Mouse (Mus musculus) intestine, embryonic 14.5 days (tissue): ENCODE results near the gene Dnajb2. TPM values are rescaled to one million over a fixed set of nuclear protein-coding genes. Genes with fewer than 3 reads are reported as not detected.
A peak's percentile ranks its signal among the peaks of the same experiment; 100 is the strongest.

Source experiments
- ATAC-seq: fragments of 200-750 bp; cut with Nextera tagmentation; replicated peaks from 2 replicates; pipeline ENCODE4 v1.8.0; 2017; ENCODE audit warnings: low read depth, moderate number of reproducible peaks, moderate TSS enrichment, moderate library complexity; ENCODE audit not compliant: low FRiP score, low TSS enrichment
- DNase-seq: peaks from one replicate; pipeline ENCODE4 v3.0.0-alpha.2; 2018; ENCODE audit warnings: low spot score
- H3K27ac ChIP-seq: fragments of 300-500 bp; sonication (generic); 2 replicates; pipeline ENCODE4 v1.5.1; 2014; ENCODE audit warnings: low read depth, mild to moderate bottlenecking, control low read depth
- H3K27me3 ChIP-seq: fragments of 300-500 bp; sonication (generic); replicated peaks from 2 replicates; pipeline ENCODE4 v1.6.1; 2014; ENCODE audit warnings: low read length, control low read depth; ENCODE audit not compliant: control insufficient read depth, insufficient read depth
- H3K36me3 ChIP-seq: fragments of 300-500 bp; sonication (generic); 2 replicates; pipeline ENCODE4 v1.6.1; 2014; ENCODE audit warnings: low read length, control low read depth; ENCODE audit not compliant: control insufficient read depth, insufficient read depth
- H3K4me1 ChIP-seq: fragments of 300-500 bp; sonication (generic); replicated peaks from 2 replicates; pipeline ENCODE4 v1.6.1; 2014; ENCODE audit warnings: low read length, control low read depth, mixed read lengths; ENCODE audit not compliant: control insufficient read depth, insufficient read depth
- H3K4me2 ChIP-seq: fragments of 300-500 bp; sonication (generic); 2 replicates; pipeline ENCODE4 v1.6.1; 2014; ENCODE audit warnings: low read length
- H3K4me3 ChIP-seq: fragments of 300-500 bp; sonication (generic); 2 replicates; pipeline ENCODE4 v1.5.1; 2014; ENCODE audit warnings: low read depth, low read length, control low read depth, mixed read lengths
- H3K9ac ChIP-seq: fragments of 300-500 bp; sonication (generic); 2 replicates; pipeline ENCODE4 v1.6.1; 2014; ENCODE audit warnings: mild to moderate bottlenecking, low read length
- H3K9me3 ChIP-seq: fragments of 300-500 bp; sonication (generic); 2 replicates; pipeline ENCODE4 v1.6.1; 2016; ENCODE audit warnings: low read length, control low read depth; ENCODE audit not compliant: control insufficient read depth
- WGBS: fragments of 180-500 bp; shearing (Covaris S2); extraction: QIAGEN DNeasy Blood & Tissue Kit; methylation state at CpG from one replicate; pipeline ENCODE4 v1.1.7; 2014; 5-methylcytosine and 5-hydroxymethylcytosine counted together
- polyA plus RNA-seq: library from polyadenylated mRNA; unstranded; fragments of >200 nt; fragmentation: Nextera tagmentation; extraction: Ambion mirVana; gene quantifications from 2 replicates; pipeline ENCODE4 v1.2.1, GENCODE M21; 2014

The Dnajb2 gene
- polyA plus RNA-seq, 1 experiment from 2014 or later: 14.2 TPM

GRCm38 (mm10) chr1:75216797-75217585, 19.2 kb upstream of the Dnajb2 start:
- no peaks in the 10 kb centered on the region for H3K9me3 ChIP-seq
- 0 out of 2 replicates have a peak overlapping the region, but pooled peaks have one; percentile 99 for H3K4me2 ChIP-seq
- peaks cover 34% of the 10 kb centered on the region for H3K36me3 ChIP-seq
- H3K9ac ChIP-seq: no peak overlapping the region
- peaks cover 41% of the 10 kb centered on the region for H3K27me3 ChIP-seq
- H3K4me3 ChIP-seq: no peak overlapping the region
- DNase-seq: no peak
- peaks cover 13% of the 10 kb centered on the region for H3K4me1 ChIP-seq
- 74% methylated on average over 13 of the region's 13 CpGs for WGBS
- no peak for ATAC-seq
- no peak overlapping the region for H3K27ac ChIP-seq

DNA sequence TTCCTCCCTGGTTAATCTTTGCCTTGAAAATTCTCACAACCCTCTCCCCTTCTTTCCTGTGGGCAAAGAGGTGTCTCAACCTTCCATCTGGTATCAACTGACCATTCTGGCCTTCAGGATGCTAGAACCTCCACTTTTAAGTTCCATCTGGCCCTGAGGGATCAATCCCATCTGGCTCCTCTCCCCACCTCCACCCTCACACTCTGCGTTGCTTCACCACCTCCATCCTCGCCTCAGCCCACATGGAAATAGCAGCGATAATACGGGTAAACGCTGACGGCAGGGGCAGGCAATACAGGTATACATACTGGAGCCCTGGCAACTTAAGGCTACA, 18.3 kb upstream of the Dnajb2 start:
- Histone ChIP-seq H3K36me3 (peaks cover 29% of the 10 kb centered on the region), H3K27ac (no peak overlapping the region), H3K4me1 (peaks cover 13% of the 10 kb centered on the region), H3K4me3 (peak overlapping the region; percentile 59), H3K9me3 (no peaks in the 10 kb centered on the region), H3K9ac (no peak overlapping the region; the same call in 1 of the 2 replicates), H3K4me2 (peak overlapping the region; percentile 99), H3K27me3 (peaks cover 41% of the 10 kb centered on the region)
- 2% methylated on average over 6 of the region's 6 CpGs for WGBS
- ATAC-seq: no peak
- no peak for DNase-seq

GRCm38 (mm10) chr1:75218227-75219001, 17.8 kb upstream of the Dnajb2 start:
- H3K9ac ChIP-seq: peak overlapping the region; percentile 45
- peak overlapping the region; percentile 99 for H3K4me2 ChIP-seq
- peak; percentile 29 for ATAC-seq
- peaks cover 24% of the 10 kb centered on the region for H3K36me3 ChIP-seq
- no peak overlapping the region for H3K27ac ChIP-seq
- H3K9me3 ChIP-seq: no peaks in the 10 kb centered on the region
- DNase-seq: peak; percentile 58
- peaks cover 12% of the 10 kb centered on the region for H3K4me1 ChIP-seq
- peak overlapping the region; percentile 59 for H3K4me3 ChIP-seq
- WGBS: under 1% methylated on average over 38 of the region's 38 CpGs
- H3K27me3 ChIP-seq: peaks cover 41% of the 10 kb centered on the region

DNA sequence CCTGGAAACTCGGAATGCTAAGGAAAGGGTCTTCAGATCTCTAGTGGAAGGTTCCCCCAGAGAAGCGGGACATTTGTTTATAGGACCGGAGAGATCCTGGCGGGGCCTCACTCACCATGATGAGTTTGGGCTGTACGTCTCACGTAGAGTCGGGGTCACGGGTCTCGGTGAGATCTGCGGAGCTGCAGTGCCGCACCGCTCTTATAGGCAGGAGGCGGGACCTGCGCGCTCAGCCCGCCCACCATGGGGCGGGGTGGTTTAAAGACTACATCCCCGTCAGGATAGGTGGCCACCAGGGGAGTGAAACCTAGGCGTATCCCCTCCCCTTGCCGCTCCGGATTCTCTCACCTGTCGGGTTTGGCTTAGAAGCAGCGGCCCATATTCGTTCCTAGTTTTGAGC, 17.1 kb upstream of the Dnajb2 start:
- peak overlapping the region; percentile 59 for H3K4me3 ChIP-seq

DNA sequence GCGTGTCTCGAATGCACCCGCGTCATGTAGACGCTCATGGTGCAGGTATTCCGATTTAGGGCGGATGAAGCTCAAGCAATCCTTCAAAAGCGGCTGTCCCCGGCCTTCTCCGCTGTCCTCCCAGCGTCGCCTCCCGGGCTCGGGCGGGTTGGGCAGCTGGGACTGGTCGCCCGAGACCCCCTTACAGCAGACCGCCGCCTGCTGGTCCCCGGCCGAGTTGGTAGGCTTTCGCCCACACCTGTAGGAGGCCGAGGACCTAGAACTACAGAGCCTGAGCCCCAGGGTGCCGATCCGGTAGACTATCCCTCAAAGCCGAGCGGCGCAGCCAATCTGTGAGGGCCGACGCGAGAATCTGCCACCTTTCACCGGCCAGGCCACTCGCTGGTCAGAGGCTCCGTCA, 16.7 kb upstream of the Dnajb2 start, which contains the start of gene Tuba4a:
Gene Tuba4a (minus strand): TSS at position 335 of the 400 bp plus-strand sequence.
- H3K27ac ChIP-seq: no peak within 1 kb of the TSS
- H3K9ac ChIP-seq: peak within 1 kb of the TSS; percentile 45
- peaks cover 13% of the 10 kb centered on the region for H3K36me3 ChIP-seq
- no peak for DNase-seq
- peaks cover 5% of the 10 kb centered on the region for H3K4me1 ChIP-seq
- H3K4me3 ChIP-seq: peak within 1 kb of the TSS; percentile 59
- peak within 1 kb of the TSS; percentile 99 for H3K4me2 ChIP-seq
- 2% methylated on average over 34 of the region's 34 CpGs for WGBS
- ATAC-seq: peak; percentile 29
- H3K27me3 ChIP-seq: peaks cover 41% of the 10 kb centered on the region
- no peaks in the 10 kb centered on the region for H3K9me3 ChIP-seq

More for the DNA sequence above, 17.1 kb upstream of the Dnajb2 start:
- H3K4me1 ChIP-seq: peaks cover 6% of the 10 kb centered on the region
- peak overlapping the region; percentile 99 for H3K4me2 ChIP-seq
- H3K27ac ChIP-seq: no peak overlapping the region
- peak; percentile 93 for DNase-seq
- peaks cover 18% of the 10 kb centered on the region for H3K36me3 ChIP-seq
- H3K9ac ChIP-seq: peak overlapping the region; percentile 45
- peaks cover 41% of the 10 kb centered on the region for H3K27me3 ChIP-seq
- H3K9me3 ChIP-seq: no peaks in the 10 kb centered on the region
- peak; percentile 93 for ATAC-seq
- WGBS: under 1% methylated on average over 24 of the region's 24 CpGs

DNA sequence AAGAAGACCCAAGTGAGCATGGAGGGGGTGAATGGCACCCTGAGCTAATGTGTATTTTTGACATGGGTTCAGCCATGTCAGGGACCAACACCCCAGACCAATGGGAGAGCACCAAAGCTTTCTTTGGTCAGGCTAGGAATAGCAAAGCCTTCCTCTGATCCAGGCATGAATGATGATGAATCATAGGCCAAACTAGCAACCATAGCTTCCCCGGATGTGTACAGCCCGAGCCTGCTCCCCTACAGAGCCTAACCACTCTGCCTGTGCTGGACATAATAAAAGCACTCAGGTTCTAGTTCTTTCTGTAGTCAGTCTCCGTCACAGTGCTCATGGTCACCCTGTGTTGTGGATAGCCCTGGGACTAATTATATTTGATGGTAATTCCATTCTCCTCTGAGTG, 14.7 kb upstream of the Dnajb2 start:
- H3K9ac ChIP-seq: no peak overlapping the region
- DNase-seq: no peak
- H3K9me3 ChIP-seq: no peaks in the 10 kb centered on the region
- no peak overlapping the region for H3K4me3 ChIP-seq
- peaks cover 5% of the 10 kb centered on the region for H3K4me1 ChIP-seq
- WGBS: 86% methylated on average over 3 of the region's 3 CpGs
- H3K36me3 ChIP-seq: no peaks in the 10 kb centered on the region; the same call in 1 of the 2 replicates
- H3K4me2 ChIP-seq: no peak overlapping the region
- no peak for ATAC-seq
- no peak overlapping the region for H3K27ac ChIP-seq
- H3K27me3 ChIP-seq: peaks cover 41% of the 10 kb centered on the region

DNA sequence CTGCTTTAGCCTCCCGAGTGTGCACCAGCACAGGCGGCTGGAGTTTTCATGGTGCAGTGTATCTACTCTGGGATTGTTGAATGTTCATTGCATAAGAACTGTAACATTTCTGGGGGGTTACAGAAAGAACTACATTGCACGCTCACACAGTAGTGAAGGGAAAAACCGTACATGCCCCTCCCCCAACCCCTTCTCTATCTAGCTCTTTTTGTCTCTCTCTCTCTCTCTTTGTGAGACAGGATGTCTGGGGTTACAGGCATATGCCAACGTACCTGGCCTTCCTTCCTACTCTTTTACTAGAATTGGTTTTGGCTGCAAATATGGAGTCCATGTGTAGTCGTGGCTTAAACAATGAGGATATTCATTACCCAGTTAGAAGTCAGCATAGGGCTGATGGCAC, 13.3 kb upstream of the Dnajb2 start:
- no peak for ATAC-seq
- no peak overlapping the region for H3K4me2 ChIP-seq
- no peak for DNase-seq
- no peak overlapping the region for H3K9ac ChIP-seq
- no peak overlapping the region for H3K27ac ChIP-seq
- H3K9me3 ChIP-seq: no peaks in the 10 kb centered on the region
- H3K27me3 ChIP-seq: peaks cover 35% of the 10 kb centered on the region
- peaks cover 5% of the 10 kb centered on the region for H3K4me1 ChIP-seq
- 85% methylated on average over 6 of the region's 6 CpGs for WGBS
- no peaks in the 10 kb centered on the region for H3K36me3 ChIP-seq
- no peak overlapping the region for H3K4me3 ChIP-seq

DNA sequence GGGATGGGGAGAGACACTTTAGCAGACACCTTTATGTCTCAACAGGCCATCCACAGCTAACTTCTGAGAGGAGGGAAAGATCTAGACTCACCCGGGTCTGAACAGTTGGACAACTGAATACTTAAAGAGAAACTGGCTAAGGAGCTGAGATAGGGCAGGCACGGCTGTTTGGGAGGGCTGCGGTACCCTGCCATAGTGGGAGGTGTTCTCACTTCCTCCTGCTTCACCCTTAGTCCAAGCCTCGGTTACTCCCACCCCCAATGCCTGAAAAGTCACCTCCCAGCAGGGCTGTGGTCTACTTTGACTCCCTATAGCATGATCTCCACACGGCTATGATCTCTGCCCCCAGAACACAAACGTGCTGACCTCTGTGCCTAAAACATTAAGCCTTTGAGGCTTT, 12.7 kb upstream of the Dnajb2 start:
- ATAC-seq (no peak), DNase-seq (no peak)
- H3K4me1 ChIP-seq: peaks cover 5% of the 10 kb centered on the region
- no peak overlapping the region for H3K27ac ChIP-seq
- no peak overlapping the region for H3K4me3 ChIP-seq
- no peaks in the 10 kb centered on the region for H3K36me3 ChIP-seq
- 71% methylated on average over 6 of the region's 6 CpGs for WGBS
- H3K4me2 ChIP-seq: no peak overlapping the region
- H3K9ac ChIP-seq: no peak overlapping the region
- no peaks in the 10 kb centered on the region for H3K9me3 ChIP-seq
- H3K27me3 ChIP-seq: peaks cover 29% of the 10 kb centered on the region
